Mouse (Mus musculus): ENCODE data around the gene Bbs12.

Gene Bbs12

DNA sequence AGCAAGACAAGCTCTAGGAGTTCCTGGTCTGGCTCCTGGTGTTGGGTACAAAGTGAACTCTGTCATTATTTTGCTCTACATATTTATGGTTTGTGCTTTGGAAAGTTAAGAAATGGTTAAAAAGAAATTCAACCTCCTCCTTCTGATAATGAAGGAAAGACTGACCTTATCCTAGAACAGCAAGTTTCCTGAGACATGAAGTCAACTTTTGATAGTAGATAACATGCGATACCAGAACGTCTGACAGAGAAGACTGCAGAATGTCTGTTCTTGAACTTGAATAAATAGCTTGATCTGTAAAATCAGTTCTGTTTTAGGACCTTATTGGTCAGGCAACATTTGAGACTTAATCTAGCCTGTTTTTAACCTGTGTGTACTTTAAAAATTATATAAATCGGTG lies 14.3 kb downstream of the Bbs12 start:
- DNase-seq (ENCODE audit: low read depth, low spot score), result no peak

DNA sequence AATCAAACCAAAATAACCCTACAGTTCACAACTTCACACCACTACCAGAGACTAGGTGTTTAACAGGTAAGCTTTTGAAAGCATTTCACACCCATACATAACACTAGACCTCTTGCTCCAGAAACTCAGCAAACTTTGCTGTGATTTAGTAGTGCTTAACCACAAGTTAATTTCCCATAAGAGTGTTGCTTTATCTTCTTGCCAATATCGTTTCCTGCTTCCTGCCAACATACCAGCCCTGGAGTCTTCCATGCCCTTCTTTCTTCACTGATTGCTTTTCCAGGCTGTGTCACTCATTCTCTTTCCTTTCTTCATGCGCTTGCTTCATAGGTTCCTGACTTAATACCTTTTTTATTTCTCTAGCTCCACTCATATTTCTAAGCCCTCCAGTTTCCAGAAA lies 16.1 kb downstream of the Bbs12 start:
- DNase-seq (ENCODE audit: low read depth, low spot score), result no peak

DNA sequence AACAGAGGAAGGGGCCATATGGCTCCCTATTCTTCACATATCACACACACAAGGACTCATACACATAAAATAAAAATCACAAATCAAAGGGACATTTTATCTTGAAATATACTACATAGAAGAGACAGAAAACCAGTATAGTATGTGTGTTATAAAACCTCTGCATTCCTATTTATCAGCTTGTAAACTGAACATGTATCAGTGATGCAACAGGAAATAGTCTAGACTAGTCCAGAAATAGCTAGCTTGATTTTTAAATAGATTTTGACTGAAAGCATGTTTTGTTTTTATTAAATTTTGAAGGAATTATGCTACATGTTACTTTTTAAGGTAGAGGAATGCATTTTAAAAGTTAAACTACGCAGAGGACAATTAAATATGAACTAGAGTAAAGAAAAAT lies 17.6 kb downstream of the Bbs12 start:
- DNase-seq (ENCODE audit: low read depth, low spot score), result no peak

DNA sequence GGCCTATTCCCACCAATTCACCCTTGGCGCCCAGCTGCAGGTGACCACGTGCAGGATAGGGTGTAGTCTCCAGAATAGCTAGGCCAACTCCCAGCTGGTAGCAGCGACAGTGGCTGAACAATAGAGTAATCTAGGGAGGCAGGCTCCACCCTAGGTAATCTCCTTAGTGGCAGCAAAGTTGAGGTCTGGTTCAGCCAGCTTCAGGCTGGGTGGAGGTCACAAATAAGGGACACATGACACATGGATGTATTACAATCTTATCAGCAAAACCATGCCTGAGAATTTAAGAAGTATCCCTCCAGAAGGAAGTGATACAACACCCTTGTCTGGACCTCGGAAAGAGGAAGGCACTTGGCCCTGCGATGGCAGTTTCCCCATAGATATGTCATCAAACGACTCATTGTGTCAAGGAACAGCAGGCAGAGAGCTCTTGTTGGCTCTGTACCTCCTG lies 19.7 kb downstream of the Bbs12 start:
- DNase-seq (ENCODE audit: low read depth, low spot score), result no peak

DNA sequence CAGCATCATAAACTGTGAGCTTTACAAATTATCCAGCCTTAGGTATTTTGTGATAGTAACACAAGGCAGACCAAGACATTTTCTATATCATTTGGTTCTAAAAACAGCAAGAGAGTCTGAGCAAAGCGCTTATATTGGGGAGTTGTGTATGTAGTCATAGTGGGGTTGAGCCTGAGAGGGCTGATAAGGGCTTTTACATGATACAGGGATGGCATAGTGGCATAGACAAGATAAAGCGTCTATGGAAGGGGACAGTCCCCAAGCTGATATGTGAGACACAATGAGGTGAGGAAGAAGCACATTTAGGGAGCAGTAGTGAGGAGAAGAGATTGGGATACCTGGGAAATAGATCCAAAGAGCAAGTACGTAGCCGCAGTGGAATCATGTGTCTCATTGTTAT lies 21.7 kb downstream of the Bbs12 start:
- DNase-seq (ENCODE audit: low read depth, low spot score), result no peak

DNA sequence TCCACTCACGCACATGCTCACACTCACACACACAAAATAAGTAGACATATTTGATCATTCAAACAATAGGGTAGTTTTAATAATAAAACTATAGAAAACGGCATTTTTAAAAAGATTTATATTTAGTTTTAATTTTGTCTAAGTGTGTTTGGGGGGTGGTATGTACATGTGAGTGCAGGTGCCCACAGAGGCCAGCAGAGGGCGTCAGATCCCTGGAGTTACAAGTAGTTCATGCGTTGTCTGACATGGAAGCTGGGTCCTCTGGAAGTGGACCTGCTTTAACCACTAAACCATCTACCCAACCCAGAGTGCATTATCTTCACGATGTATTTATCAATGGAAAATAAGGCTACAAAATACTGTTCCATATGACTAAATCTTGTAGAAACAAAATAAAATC lies 28.8 kb downstream of the Bbs12 start:
- DNase-seq (ENCODE audit: low read depth, low spot score), result no peak

DNA sequence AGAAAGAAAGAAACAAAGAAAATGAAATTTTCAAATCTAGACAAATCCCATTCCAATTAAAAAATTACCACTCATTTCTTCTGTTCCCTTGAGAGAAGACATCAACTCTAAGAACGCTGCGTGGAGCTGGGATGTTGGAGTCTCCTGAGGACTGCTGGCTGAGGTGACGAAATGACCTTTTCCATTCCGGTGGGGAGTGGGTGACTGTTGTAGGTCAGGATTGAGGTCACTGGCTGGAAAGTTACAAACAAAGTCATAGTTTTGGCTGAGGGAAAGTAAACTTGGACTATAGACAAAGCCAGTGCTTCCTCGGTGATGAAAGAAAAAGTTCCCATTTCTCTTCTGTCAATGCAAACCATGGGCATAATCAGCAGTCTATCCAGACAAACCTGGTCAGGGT lies 30.5 kb downstream of the Bbs12 start:
- DNase-seq (ENCODE audit: low read depth, low spot score), result no peak

DNA sequence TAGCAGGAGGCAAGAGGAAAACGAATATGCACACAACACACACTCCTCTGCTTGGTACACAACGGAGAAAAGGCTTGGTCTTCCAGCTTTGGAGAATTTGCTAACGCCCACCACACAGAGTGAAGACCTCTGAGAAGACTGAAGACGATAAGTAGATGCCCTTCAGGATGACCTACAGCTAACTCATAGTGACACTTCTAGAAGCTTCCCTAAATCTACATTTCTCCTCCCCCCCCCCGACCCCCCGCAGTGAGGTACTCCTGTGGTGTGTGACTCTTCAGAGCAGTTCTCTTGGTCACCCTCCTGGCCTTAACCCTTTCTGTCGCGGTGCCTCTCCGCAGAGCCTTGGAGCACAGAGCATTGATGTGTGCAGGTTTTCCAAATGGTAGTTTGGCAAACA lies 35.3 kb downstream of the Bbs12 start:
- no peak for DNase-seq (ENCODE audit: low read depth, low spot score)

DNA sequence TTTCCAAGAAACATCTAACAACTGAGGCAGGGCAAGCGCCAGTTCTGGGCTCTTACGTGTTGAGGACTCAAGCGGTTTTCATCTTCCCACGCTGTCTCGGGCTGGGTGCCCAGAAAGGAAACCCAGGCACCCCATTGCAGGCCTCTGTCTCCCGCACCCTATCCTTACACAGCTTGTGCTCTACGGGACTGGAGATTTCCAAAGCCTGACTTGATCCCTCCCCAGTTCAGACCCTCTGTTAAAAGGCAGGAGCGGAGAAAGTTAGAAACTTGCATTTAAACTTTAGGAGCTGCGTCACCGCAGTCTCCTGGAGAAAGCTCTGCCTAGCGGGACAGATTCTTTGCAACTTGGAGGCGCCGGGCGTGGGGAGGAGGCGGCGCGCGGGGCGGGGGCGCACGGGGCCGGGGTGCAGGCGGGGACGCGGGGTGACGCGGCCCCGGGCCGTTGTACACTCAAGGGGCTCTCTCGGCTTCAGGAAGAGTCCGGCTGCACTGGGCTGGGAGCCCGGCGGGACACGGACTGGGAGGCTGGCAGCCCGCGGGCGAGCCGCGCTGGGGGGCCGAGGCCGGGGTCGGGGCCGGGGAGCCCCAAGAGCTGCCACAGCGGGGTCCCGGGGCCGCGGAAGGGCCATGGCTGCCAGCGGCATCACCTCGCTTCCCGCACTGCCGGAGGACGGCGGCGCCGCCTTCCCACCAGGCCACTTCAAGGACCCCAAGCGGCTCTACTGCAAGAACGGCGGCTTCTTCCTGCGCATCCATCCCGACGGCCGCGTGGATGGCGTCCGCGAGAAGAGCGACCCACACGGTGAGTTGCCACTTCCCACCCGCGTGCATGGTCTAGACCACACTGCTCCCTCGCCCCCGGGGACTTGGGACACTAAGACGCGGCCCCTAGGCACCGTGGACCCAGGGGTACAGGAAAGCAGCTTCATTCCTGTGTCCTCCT lies 36.1 kb downstream of the Bbs12 start, which contains the start of gene Fgf2:
Gene Fgf2 (plus strand): TSS at position 126 of the 945 bp plus-strand sequence.
- peak; percentile 53 for DNase-seq (ENCODE audit: low read depth, low spot score)

DNA sequence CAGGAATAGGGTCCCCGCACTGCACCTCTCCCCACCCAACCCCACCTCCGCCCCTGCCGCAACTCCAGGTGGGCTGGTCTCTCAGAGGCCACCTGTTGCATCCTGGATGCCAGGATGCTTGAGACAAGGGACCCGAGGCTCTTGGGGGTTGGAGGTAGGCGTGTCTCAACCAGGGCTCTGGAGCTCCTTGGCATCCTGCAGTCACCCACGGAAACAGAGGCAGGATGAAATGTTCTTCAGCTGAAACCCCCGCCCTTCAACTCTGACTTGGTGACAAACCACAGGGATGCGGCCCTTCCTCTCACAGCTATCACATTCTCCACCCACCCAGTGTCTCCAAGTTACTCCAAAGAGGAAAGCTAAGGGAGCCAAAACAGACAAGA lies 36.8 kb downstream of the Bbs12 start:
- peak; percentile 9 for DNase-seq (ENCODE audit: low read depth, low spot score)

DNA sequence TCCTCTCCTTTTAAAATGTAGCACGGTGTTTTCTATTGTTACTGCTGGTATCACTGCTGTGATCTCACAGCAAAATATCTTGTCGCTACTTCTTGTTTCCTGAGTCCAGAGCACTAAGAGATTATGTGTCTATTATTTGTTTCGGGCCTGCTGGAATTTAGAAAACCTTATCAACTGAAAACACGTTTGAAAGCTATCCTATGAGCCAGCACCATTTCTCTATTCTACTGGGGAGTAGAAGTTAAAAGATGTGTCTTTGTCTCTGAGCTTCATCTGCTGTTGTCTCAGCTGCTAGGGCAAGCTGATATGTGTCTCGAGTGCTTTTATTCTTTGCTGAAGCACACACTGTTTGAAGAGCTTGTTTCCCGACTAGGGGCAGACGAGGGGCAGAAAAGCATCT lies 38.0 kb downstream of the Bbs12 start:
- no peak for DNase-seq (ENCODE audit: low read depth, low spot score)

DNA sequence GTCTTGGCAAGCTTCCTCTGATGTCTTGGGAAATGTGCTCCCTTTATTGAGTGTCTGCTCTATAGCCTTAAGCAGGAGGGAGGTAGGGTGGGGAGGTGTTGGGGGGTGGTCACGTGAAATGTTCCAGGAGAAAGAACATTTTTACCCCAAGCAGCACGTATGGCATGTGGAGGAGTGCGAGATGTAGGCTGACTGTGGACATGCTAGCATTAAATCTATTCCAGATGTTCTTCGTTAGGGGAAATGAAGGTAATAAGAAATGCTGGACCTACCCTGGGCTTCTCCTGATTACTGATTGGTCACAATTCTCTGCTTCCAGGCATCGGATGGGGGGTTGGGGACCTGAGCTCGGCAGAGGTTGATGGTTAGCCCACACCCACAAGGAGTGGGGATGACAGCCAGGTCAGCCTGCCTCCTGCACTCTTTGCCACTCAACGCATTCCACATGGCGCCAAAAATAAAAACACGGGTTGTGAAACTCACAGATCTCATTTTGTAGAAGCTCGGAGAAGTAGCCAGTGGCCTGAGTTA lies 41.7 kb downstream of the Bbs12 start:
- DNase-seq (ENCODE audit: low read depth, low spot score), result no peak

DNA sequence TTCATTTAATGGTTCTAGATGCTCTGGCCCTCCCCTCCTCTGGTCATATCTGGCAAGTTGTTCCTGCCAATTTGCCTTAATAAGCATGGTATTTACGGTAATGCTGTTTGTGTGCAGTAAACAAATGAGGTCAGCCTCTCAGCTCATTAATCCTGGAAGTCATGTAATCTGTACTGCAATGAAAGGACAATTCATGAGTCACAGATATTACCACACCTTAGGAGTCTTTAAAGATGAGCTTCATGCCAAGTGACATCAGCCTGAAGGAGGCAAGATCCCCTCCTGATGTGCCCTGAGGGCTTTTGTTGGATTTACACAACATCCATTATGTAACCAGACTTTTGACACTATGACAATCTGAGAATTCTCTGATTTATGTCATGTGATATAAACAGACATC lies 42.4 kb downstream of the Bbs12 start:
- no peak for DNase-seq (ENCODE audit: low read depth, low spot score)

DNA sequence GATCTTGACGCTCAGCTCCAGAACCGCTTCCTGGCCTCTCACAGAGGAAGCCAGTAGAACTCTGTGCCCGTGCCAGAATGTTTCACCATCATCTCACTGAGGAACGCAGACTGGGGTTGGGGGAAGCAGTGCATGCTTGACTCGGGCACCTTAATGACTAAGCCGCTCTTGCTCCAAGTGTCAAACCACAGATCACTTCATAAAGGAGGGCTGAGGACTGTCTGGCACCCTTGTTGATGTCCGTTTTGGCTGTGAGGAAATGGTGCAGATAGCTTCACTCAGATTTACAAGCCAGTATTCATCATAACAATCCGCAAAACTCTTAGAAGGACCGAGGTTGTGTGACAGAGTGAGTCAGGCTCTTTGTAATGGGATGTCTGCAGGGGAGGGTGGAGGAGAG lies 48.4 kb downstream of the Bbs12 start:
- DNase-seq (ENCODE audit: low read depth, low spot score), result no peak

DNA sequence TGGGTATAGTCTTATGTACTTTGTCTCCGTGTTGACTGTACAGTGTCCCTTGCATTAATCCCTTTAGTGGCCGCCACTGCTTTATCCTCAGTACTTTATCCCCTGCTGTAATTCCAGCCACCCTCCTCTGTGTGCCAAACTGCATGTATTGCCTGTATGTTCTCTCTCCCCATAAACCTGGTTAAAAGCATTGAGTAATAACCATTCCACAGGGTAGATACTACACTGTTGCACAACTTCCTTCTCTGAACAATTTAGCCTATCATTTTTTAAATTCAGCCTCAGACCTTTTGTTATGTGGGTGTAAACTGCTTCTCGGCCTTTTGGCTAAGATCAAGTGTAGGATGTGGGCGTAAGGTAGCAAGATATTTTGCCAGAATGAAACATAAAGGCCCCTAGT lies 52.8 kb downstream of the Bbs12 start:
- DNase-seq (ENCODE audit: low read depth, low spot score), result no peak

DNA sequence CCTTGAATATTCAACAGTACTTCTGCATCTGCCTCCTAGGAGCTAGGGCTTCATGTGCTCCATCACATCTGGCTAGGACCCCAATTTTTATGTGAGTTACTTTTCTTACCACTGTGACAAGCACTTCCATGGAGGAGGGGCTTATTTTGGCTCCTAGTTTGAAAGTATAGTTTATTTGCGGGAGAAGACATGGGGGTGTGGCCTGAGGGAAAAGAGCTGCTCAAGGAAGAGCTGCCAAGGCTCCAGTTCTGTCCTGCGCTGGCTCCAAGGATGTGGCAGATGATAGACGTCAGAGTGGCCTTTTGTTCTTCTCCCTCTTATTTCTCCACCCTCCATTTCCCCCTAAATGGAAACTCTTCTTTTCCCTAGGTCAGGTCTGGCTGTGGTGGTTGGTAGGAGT lies 53.6 kb downstream of the Bbs12 start:
- DNase-seq (ENCODE audit: low read depth, low spot score), result no peak

DNA sequence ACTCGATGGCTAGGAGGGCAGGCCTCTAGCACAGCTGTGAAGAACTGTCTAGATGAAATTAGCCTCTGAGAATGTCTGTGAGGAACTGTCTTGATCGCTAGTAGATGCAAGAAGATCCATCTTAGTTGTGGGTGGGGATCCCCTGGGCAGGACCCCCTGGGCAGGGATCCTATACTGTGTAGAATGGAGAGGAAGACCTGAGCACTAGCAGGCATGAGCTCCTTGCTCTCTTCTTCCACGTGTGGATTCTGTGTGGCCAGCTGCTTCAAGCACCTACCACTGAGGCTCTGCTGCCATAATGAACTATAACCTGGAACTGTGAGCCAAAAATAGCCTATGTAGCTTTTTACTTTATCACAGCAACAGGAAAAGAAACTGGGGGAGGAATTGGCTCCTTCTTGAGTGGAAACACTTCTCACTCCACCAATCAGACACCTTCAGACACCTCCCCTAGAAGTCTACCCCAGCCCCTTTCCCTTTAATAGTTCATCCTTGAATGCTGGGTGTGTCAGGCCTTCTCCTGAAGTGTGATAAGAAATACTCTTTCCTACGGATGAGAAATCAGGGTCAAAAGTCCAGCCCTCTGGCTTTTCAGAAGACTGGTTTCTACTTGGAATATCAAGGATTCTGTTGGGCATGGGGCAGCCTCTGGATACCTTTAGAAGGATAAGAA lies 54.2 kb downstream of the Bbs12 start:
- no peak for DNase-seq (ENCODE audit: low read depth, low spot score)

DNA sequence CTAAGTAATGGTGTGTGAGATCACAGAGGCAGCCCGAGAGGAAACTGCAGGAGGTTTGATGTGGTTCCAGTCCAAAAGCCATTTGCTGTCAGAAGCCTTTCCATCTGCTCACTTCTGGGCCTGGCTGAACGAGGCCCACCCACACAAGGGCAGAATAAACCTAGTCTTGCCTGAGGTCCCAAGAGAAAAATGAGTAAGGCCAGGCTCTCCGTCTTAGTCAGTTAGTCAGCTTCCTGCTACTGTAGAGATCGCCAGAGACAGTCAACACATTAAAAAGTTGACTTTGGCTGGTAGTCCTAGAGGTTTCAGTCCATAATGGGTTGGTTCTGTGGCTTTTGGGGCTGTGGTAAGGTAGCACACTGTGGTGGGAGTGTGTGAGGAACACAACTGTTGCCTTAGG lies 58.1 kb downstream of the Bbs12 start:
- DNase-seq (ENCODE audit: low read depth, low spot score), result no peak

Data from brain, adult 2 months (tissue).